Mouse (Mus musculus) spleen, postnatal 36 days (tissue): ENCODE results near the gene Msln.

Experiments
- DNase-seq, 2 experiments: peaks; one replicate each; pipeline ENCODE4 v3.0.0; 2022; ENCODE audit warnings: low spot score in 2 of 2, mixed read lengths in 1 of 2

Msln gene

GRCm38 (mm10) chr17:25754241-25754640 is at the start of gene Msln:
TSS of gene Msln (minus strand) at chr17:25754378.
- DNase-seq: no peak

- no peak for DNase-seq
Measured at GRCm38 (mm10) chr17:25802825-25803517, 48.8 kb upstream of the Msln start.

- DNase-seq: peak; percentile 68 to 71
Measured at GRCm38 (mm10) chr17:25801029-25801428, 46.9 kb upstream of the Msln start.

GRCm38 (mm10) chr17:25796951-25797369 is 42.8 kb upstream of the Msln start, which contains the start of gene Metrn:
TSS of gene Metrn (minus strand) at chr17:25797136.
- peak; percentile 84 to 85 for DNase-seq

GRCm38 (mm10) chr17:25796211-25796771 is 42.1 kb upstream of the Msln start:
- no peak for DNase-seq

GRCm38 (mm10) chr17:25795609-25796092 is 41.5 kb upstream of the Msln start, which contains the start of gene AC134908.4:
TSS of gene AC134908.4 (minus strand) at chr17:25795659.
- DNase-seq: no peak

GRCm38 (mm10) chr17:25794998-25795397 is 40.8 kb upstream of the Msln start:
- no peak for DNase-seq

- DNase-seq: no peak
Measured at GRCm38 (mm10) chr17:25794197-25794596, 40.0 kb upstream of the Msln start.

- DNase-seq: peak; percentile 77 to 78
Measured at GRCm38 (mm10) chr17:25792615-25793014, 38.4 kb upstream of the Msln start, which contains the start of gene Fam173a. TSS of gene Fam173a (minus strand) at chr17:25792901.

- peak; percentile 84 to 85 for DNase-seq
Measured at GRCm38 (mm10) chr17:25791843-25792527, 37.8 kb upstream of the Msln start.

- no peak for DNase-seq
Measured at GRCm38 (mm10) chr17:25791320-25791842, 37.2 kb upstream of the Msln start.

- DNase-seq: no peak
Measured at GRCm38 (mm10) chr17:25786781-25787504, 32.8 kb upstream of the Msln start.

- DNase-seq: no peak
Measured at GRCm38 (mm10) chr17:25786280-25786679, 32.1 kb upstream of the Msln start, which contains the start of gene Ccdc78. TSS of gene Ccdc78 (plus strand) at chr17:25786580.

GRCm38 (mm10) chr17:25785281-25785745 is 31.1 kb upstream of the Msln start, which contains the start of gene Haghl:
TSS of gene Haghl (minus strand) at chr17:25785673.
- DNase-seq: peak; percentile 91 to 94

- no peak for DNase-seq
Measured at GRCm38 (mm10) chr17:25783861-25784574, 29.8 kb upstream of the Msln start.

GRCm38 (mm10) chr17:25783086-25783485 is 28.9 kb upstream of the Msln start:
- no peak for DNase-seq

- no peak for DNase-seq
Measured at GRCm38 (mm10) chr17:25781339-25781738, 27.2 kb upstream of the Msln start.

GRCm38 (mm10) chr17:25777948-25778347 is 23.8 kb upstream of the Msln start:
- DNase-seq: no peak

GRCm38 (mm10) chr17:25775318-25776062 is 21.3 kb upstream of the Msln start:
- DNase-seq: no peak
